Mouse (Mus musculus): Measurements from ENCODE around the gene Dnajc22.

Dnajc22 gene

GRCm38 (mm10) chr15:99113396-99113975 is 20.5 kb downstream of the Dnajc22 start:
- CTCF ChIA-PET = no interaction called here

GRCm38 (mm10) chr15:99114312-99115064 is 21.5 kb downstream of the Dnajc22 start:
- CTCF ChIA-PET = no interaction called here

DNA sequence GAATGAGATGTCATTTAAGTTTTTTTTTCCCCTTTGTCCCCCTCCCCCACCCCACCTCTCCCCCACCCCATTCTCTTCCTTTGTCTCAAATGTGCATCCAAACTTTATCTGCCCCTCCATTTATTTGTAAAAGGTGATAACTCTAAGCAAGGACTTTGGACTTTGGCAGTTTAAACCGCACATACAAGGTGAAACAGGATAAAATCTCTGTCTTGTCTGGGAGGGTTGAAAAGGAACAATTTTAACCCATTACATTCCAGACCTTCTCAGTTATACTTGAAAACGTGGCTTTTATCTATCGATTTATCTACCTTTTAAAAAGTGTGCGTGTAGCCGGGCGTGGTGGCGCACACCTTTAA is 22.1 kb downstream of the Dnajc22 start:
- CTCF ChIA-PET = no interaction called here

- CTCF ChIA-PET = no interaction called here
Measured at GRCm38 (mm10) chr15:99116539-99116938, 23.6 kb downstream of the Dnajc22 start.

- CTCF ChIA-PET = interaction anchor here (0.5 kb wide), 1 partner anchor 26 kb away, joined by 8 read pairs; no protein-coding TSS in a partner anchor
Measured at GRCm38 (mm10) chr15:99120814-99121213, 27.8 kb downstream of the Dnajc22 start.

DNA sequence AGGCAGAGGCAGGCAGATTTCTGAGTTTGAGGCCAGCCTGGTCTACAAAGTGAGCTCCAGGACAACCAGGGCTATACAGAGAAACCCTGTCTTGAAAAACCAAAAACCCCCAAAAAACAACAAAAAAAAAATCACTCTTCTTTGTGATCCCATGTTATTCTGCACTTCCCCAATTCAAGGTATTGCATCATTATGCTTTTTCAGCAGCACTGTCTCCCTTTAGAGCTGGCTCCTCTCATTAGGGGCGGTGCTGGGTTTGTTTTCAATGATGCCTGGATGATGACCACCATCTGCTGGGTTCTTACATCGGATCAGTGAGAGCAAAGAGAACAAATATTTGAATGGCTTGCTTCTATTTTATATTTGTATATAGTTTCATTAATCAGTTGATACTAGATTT is 29.7 kb downstream of the Dnajc22 start:
- CTCF ChIA-PET = no interaction called here

GRCm38 (mm10) chr15:99125711-99126080 is 32.7 kb downstream of the Dnajc22 start, which contains the start of gene Spats2:
Gene Spats2, plus strand, starts transcription at chr15:99125916.
- CTCF ChIA-PET = no interaction called here

DNA sequence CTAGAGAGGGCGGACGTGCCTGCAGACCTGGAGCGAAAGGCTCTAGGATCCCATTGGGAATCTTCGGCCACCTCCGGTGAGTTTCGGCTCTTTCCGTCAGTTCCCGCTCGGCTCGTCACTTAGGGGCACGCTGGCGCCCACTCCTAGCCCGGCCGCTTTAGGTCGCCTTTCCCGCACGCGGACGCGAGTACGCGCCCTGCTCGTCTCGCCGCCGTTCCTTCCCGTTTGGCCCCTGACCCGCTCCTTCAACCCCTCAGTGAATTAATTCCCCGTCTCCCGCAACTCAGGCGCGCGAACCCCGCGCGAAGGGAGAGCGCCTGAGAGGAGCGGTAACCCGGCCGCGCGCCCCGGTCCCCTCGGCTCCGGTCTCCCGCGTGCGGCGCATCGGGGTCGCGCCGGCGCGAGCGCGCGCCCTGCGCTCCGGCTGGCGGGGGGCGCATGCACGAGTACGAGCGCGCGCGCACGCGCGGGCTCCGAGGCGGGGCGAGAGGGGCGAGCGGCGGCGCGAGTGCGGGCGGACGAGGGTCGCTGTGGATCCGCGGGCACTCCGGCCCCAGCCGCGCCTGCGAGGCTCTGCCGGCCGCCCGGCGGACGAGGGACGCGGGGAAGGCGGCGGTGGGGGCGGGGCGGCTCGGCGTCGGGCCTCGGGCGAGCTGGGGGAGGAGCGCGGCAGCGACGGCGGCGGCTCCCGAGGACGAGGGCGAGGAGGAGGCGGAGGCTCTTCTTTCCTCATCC is 33.3 kb downstream of the Dnajc22 start:
- CTCF ChIA-PET = no interaction called here

GRCm38 (mm10) chr15:99126816-99127365 is 33.9 kb downstream of the Dnajc22 start:
- CTCF ChIA-PET = no interaction called here

GRCm38 (mm10) chr15:99127851-99128522 is 35.0 kb downstream of the Dnajc22 start:
- CTCF ChIA-PET = no interaction called here

DNA sequence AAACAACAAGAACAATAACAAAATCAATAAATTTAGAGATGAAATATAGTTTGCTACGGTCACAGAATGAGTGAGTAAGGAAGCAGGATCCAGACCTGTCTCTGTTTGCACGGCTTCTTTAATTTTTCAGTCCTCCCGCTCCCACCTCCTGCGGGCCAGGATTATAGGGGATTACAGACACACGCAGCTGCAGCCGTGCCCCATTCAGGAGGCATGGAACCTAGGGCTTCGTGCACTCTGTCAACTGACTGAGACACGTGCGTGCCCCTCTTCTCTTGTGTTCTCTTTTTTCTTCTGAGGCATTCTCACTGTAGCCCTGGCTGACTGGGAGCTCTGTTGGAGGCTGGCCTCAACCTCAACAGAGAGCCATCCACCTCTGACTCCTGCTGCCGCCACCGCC is 36.5 kb downstream of the Dnajc22 start:
- CTCF ChIA-PET = no interaction called here

GRCm38 (mm10) chr15:99129956-99130910 is 37.3 kb downstream of the Dnajc22 start:
- CTCF ChIA-PET = interaction anchor here (0.7 kb wide), 1 partner anchor 110 kb away, joined by 4 read pairs; no protein-coding TSS in a partner anchor

GRCm38 (mm10) chr15:99138389-99138788 is 45.4 kb downstream of the Dnajc22 start:
- CTCF ChIA-PET = interaction anchor here (0.6 kb wide), 1 partner anchor 77 kb away, joined by 7 read pairs; no protein-coding TSS in a partner anchor

DNA sequence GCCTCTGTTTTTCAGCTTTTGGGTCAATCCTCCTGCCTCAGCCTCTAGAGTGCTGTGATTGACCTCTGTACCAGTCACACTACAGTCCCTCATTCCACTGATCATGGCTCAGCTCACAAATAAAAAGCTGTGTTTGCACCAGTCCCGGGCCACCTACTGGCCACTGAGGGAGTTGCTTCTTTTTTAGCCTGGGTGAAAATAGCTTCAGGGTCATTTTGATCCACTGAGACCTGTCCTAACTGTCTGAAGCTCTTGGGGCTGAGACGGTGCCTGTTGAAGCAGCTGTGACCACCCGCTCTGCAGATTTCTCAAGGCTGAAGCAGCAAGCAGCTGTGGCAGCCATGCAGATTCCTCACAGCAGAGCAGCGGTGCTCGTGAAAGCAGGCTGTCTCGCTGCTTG is 46.7 kb downstream of the Dnajc22 start:
- CTCF ChIA-PET = interaction anchor here (1.0 kb wide), 1 partner anchor 1363 kb away, joined by 3 read pairs; no protein-coding TSS in a partner anchor

- CTCF ChIA-PET = no interaction called here
Measured at GRCm38 (mm10) chr15:99150516-99150915, 57.5 kb downstream of the Dnajc22 start.

DNA sequence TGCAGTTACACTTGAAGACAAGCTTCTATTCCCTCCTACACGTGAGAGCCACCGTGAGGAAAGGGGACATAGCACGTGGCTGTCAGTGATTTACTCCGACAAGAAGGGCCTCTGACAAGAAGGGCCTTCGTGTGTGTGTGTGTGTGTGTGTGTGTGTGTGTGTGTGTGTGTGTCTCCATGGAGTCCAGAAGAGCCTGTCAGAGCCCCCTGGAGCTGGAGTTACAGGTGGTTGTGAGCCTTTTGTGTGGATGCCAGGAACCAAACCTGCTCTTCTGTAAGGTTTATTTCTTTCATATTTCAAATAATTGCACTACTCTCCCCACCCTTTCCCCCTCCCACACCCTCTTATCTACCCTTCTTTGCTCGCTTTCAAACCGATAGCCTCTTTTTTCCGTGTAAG is 58.4 kb downstream of the Dnajc22 start:
- CTCF ChIA-PET = no interaction called here

DNA sequence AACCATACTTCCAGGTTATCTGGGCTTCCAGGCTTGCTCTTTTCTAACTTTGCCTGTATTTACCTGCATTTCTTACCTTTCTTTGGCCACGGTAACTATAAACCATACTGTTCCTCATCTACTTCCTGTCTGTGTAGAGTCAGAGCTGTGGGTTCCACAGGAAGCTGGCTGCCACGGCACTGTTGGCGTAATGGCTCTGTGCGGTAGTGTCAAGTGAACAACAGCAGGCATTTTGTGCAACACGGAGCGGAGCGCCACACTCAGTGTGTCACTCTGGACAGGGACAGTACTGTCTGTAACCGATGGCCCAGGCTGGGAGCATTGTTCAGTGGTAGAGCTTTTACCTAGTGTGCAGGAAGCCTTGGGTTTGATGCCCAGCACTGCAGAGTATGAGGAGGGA is 60.5 kb downstream of the Dnajc22 start:
- CTCF ChIA-PET = no interaction called here
